Mouse (Mus musculus) bone marrow macrophage, adult 2 months (primary cell): ENCODE measurements around the gene Loxl4.

Source experiments
- CTCF ChIP-seq: IDR thresholded peaks from 2 replicates; pipeline ENCODE4 v1.5.1; 2012; ENCODE audit warnings: low read depth, mild to moderate bottlenecking, low read length, moderate library complexity
- POLR2A ChIP-seq: IDR thresholded peaks from 2 replicates; pipeline ENCODE4 v1.6.1; 2012; ENCODE audit warnings: mild to moderate bottlenecking, low read depth, low read length, borderline replicate concordance

DNA sequence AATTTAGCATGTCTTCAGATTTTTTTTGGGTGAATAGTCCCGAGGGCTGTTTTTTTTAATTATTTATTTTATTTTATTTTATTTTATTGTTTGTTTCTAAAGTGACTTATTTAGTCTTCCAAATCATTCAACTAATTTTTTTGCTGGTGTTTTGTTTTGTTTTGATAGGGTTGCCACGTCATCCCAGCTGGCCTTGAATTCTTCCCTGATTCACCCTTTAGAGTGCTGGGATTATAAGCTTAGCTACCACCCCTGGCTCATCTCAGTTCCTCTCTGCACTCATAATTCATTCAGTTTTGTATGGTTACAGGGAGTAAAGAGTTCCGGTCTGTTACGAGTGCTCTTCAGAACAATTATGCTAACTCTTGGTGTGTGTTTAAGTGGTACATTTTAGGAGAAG lies 34.0 kb downstream of the Loxl4 start:
- no peak for TF ChIP-seq CTCF
- no peak for TF ChIP-seq POLR2A
